Mouse (Mus musculus) embryonic fibroblast, embryonic 13.5 days (primary cell): ENCODE data around the gene Rrp36. TPM values are rescaled to one million over a fixed set of nuclear protein-coding genes. Genes with fewer than 3 reads are reported as not detected.

Experiments
- H3K27ac ChIP-seq: 2 replicates; pipeline ENCODE4 v1.5.1; 2012; ENCODE audit warnings: low read length, control low read depth, inconsistent platforms; ENCODE audit not compliant: insufficient read depth
- H3K4me1 ChIP-seq: 2 replicates; pipeline ENCODE4 v1.6.1; 2011; ENCODE audit warnings: low read length; ENCODE audit not compliant: control insufficient read depth, insufficient read depth
- H3K4me3 ChIP-seq: 2 replicates; pipeline ENCODE4 v1.5.1; 2011; ENCODE audit warnings: mild to moderate bottlenecking, control low read depth, low read length; ENCODE audit not compliant: insufficient read depth
- CTCF ChIP-seq: IDR thresholded peaks from 2 replicates; pipeline ENCODE4 v1.5.1; 2011; ENCODE audit warnings: mild to moderate bottlenecking, control low read depth, low read length, moderate library complexity, borderline replicate concordance; ENCODE audit not compliant: insufficient read depth
- POLR2A ChIP-seq: IDR thresholded peaks from 2 replicates; pipeline ENCODE4 v1.6.1; 2011; ENCODE audit warnings: low read depth, mild to moderate bottlenecking, control low read depth, low read length, moderate library complexity
- polyA plus RNA-seq: library from polyadenylated mRNA; stranded (reverse); fragments of >200 nt; gene quantifications from 2 replicates; pipeline ENCODE4 v1.2.4, GENCODE M21; 2011; ENCODE audit warnings: low read depth; ENCODE audit not compliant: missing spikeins, insufficient read length

The Rrp36 gene
- polyA plus RNA-seq, 1 experiment, result 32.3 TPM

DNA sequence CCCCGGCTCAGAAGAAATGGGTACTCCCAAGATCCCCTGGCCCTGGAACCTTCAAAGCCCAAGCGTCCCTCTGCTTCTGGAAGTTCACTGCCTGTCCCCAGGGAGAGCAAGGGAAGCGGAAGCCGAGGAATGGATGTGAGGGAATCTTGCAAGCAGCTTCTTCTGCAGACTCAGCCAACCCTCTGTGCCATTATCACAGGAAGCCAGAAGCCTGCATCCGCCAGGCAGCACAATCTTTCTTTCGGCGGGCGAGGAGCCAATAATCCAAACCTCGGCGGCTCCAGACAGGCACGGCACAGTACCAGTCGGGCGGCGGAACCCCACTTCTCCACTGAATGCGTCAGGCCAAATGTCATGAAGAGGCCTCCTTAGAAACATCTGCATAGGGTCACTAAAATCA is 52.8 kb downstream of the Rrp36 start:
- peak overlapping the region; percentile 91; the same call in 1 of the 2 replicates for H3K27ac ChIP-seq
- no peak overlapping the region for H3K4me3 ChIP-seq
- no peak for TF ChIP-seq POLR2A
- no peak for TF ChIP-seq CTCF
- H3K4me1 ChIP-seq, result peaks cover 31% of the 10 kb centered on the region

DNA sequence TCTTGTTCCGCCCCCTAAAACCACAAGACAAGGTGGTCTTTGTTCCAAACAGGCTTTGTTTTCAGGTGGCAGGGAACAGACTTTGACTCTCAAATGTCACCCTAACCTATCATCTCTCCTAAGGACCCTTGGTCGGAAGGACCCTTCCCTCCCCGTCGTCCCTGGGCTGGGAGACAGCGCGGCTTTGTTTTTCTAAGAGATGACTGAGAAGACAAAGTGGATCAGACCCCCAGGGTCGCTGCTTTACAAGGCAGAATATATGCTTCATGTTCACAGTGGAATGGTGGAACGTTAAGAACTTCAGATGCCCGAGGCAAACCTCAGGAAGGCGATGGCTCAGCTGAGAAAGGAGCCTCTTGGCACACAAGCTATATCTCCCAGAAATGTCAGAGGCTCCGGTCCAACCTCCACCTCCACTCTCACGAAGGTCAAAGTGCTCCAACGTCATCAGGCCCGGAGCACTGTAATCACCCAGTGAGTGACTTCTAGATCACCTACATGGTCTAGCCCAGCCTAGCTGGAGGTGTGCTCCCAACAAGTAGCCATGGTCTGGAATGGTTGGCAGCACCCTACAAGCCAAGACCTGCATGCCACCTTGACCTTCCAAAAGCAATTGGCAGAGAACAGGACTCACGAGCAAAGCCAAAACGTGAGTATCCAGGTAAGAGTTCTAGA is 54.3 kb downstream of the Rrp36 start:
- TF ChIP-seq POLR2A (no peak), CTCF (no peak)

DNA sequence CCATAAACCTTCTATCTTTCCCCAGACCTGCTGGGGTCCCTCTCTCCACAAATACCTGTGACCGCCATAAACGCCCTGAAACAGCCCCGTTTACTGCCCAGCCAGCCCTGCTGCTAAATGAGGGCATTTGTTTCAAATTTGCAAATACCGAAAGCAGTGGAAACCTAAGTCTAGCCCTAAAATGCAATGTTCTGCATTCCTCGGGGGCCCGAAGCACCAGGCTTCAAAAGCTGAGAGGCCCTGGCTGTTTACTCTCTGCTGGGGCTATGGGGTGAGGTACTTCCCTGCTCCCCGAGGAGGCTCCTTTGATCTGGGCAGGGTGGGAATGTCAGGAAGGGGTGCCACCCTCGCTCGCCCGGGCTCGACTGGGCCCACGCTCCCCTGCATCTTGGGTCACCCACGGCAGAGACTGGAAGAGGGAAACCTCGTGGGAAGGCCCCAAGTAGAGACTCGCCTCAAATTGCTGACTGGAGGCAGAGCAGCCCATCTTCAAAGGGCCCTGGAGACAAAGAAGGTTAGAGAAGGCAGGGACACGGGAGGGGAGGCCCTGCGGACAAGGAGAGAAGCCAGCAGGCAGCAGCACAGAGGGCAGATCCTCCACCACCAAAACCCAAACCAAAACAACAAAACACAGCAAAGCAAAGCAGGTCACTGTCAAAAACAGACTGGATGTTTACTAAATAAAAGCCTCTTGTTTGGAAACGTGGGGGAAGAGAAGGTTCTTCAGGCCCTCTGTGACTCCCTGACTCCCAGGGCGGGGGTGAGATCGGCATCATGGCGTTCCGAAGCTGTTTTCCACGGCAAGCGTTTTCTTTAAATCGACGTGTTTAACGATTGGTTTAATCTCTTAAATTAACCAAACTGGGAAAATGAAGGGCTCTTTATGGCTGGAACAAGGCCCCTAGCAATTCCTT is 55.1 kb downstream of the Rrp36 start:
- Histone ChIP-seq H3K4me3 (no peak overlapping the region), H3K27ac (peak overlapping the region; percentile 91)

More for the DNA sequence above, 54.3 kb downstream of the Rrp36 start:
- Histone ChIP-seq H3K4me3 (no peak overlapping the region), H3K27ac (peak overlapping the region; percentile 91), H3K4me1 (peaks cover 31% of the 10 kb centered on the region)

DNA sequence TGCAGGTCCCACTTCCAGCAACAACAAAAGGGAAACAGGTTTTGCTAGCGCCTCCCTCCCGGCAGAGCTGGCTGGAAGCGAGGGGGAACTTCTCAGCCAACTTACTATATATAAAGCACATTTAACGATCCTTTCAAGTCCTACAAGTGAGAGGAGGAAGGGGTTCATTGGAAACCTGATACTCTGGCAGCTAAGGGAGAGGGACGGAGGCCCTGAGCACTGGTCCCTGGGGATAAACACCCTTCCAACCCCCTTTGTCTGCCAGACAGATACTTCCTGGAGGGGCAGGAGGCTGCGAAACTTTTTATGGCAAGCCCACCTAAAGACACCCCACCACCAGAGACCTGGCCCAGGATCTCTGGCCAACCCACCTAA is 55.8 kb downstream of the Rrp36 start:
- TF ChIP-seq POLR2A (no peak), CTCF (no peak)
- H3K27ac ChIP-seq, result peak overlapping the region; percentile 91
- H3K4me3 ChIP-seq, result no peak overlapping the region
- peaks cover 37% of the 10 kb centered on the region for H3K4me1 ChIP-seq

More for the DNA sequence above, 55.1 kb downstream of the Rrp36 start:
- H3K4me1 ChIP-seq, result peaks cover 33% of the 10 kb centered on the region
- no peak for TF ChIP-seq CTCF

DNA sequence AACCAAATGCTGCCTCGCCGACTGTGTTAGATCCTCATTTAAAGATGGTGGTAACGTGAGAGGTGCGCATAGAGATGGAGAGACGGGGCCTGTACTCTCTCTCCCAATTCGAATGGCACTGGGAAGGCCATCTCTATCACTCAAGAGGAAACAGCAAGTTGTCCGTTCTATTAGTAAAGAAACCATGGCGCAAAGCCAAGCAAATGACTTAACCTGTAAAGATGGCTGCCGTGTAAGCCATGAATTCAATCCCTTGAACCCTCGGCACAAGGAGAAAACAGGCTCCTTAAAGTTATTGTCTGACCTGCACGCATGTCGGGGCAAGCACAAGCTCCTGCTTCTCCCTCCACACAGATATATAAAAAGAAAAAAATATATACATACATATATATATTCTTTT is 56.4 kb downstream of the Rrp36 start:
- Histone ChIP-seq H3K4me3 (no peak overlapping the region), H3K27ac (peak overlapping the region; percentile 91), H3K4me1 (peaks cover 39% of the 10 kb centered on the region)
- no peak for TF ChIP-seq CTCF
- no peak for TF ChIP-seq POLR2A

Other genes starting within 250 kb of the Rrp36 start
- gene Crip3, start 245.4 kb downstream of the Rrp36 start, polyA plus RNA-seq, result not detected in 2 replicates
- gene Slc22a7, start 235.9 kb downstream of the Rrp36 start, polyA plus RNA-seq, result not detected in 2 replicates
- 0.27 and 0.35 TPM in 2 replicates for gene Ttbk1, start 186.7 kb downstream of the Rrp36 start, polyA plus RNA-seq
- gene Dnph1, start 177.6 kb downstream of the Rrp36 start, polyA plus RNA-seq, result 7.2 and 9.9 TPM in 2 replicates
- 5.7 and 8.6 TPM in 2 replicates for gene Cul9, start 128.0 kb downstream of the Rrp36 start, polyA plus RNA-seq
- gene Srf, start 118.2 kb downstream of the Rrp36 start, polyA plus RNA-seq, result 50.9 and 61.2 TPM in 2 replicates
- 145 and 172 TPM in 2 replicates for gene Ptk7, start 44.8 kb downstream of the Rrp36 start, polyA plus RNA-seq
- gene Klc4, start 28.3 kb downstream of the Rrp36 start, polyA plus RNA-seq, result 6.5 and 7.2 TPM in 2 replicates
- 33.5 and 45.2 TPM in 2 replicates for gene Mrpl2, start 28.1 kb downstream of the Rrp36 start, polyA plus RNA-seq
- 63.6 and 64.4 TPM in 2 replicates for gene Cul7, start 24.0 kb downstream of the Rrp36 start, polyA plus RNA-seq
- gene Mea1, start 4.4 kb upstream of the Rrp36 start, polyA plus RNA-seq, result 111 and 122 TPM in 2 replicates
- 54.6 and 62.1 TPM in 2 replicates for gene Klhdc3, start 6.6 kb upstream of the Rrp36 start, polyA plus RNA-seq
- gene Ppp2r5d, start 30.8 kb upstream of the Rrp36 start, polyA plus RNA-seq, result 57.6 and 72.1 TPM in 2 replicates
- gene Pex6, start 37.1 kb upstream of the Rrp36 start, polyA plus RNA-seq, result 11.1 and 13.1 TPM in 2 replicates
- gene Gnmt, start 54.8 kb upstream of the Rrp36 start, polyA plus RNA-seq, result not detected in 2 replicates
- gene Cnpy3, start 77.9 kb upstream of the Rrp36 start, polyA plus RNA-seq, result 29.5 and 29.9 TPM in 2 replicates
- not detected in 2 replicates for gene Ptcra, start 89.4 kb upstream of the Rrp36 start, polyA plus RNA-seq
- 13.9 and 17.9 TPM in 2 replicates for gene 2310039H08Rik, start 98.3 kb upstream of the Rrp36 start, polyA plus RNA-seq
- gene Rpl7l1, start 108.3 kb upstream of the Rrp36 start, polyA plus RNA-seq, result 115 and 117 TPM in 2 replicates
- gene Bicral, start 184.1 kb upstream of the Rrp36 start, polyA plus RNA-seq, result 9.4 and 14.0 TPM in 2 replicates
- gene Tbcc, start 216.3 kb upstream of the Rrp36 start, polyA plus RNA-seq, result 11.5 and 16.5 TPM in 2 replicates
- not detected in 2 replicates for gene Prph2, start 236.1 kb upstream of the Rrp36 start, polyA plus RNA-seq